Mouse (Mus musculus) heart, postnatal 0 days (tissue): ENCODE results near the gene Hsf5.

Source experiments
- CTCF ChIP-seq: IDR thresholded peaks from 2 replicates; pipeline ENCODE4 v1.5.1; 2016; ENCODE audit warnings: antibody characterized with exemption, control low read depth, low read depth
- EP300 ChIP-seq: IDR thresholded peaks from 2 replicates; pipeline ENCODE4 v1.6.1; 2016; ENCODE audit warnings: antibody characterized with exemption, low read depth

- TF ChIP-seq EP300: no peak
- no peak for TF ChIP-seq CTCF
Observed at GRCm38 (mm10) chr11:87689402-87689808, 72.4 kb downstream of the Hsf5 start.
